Mouse (Mus musculus) testis, adult 2 months (tissue): ENCODE measurements at regions not wholly inside any gene's neighbourhood (a gene's known extent, or its start where the extent isn't known, plus 50 kb on each side); places are given as distances from the start of the nearest gene placed in this dataset.

Experiments
- H3K27ac ChIP-seq: fragments of 200-500 bp; 2 replicates; pipeline ENCODE4 v1.5.1; 2012; ENCODE audit warnings: low read depth, low read length; ENCODE audit not compliant: control insufficient read depth, insufficient read depth
- H3K27me3 ChIP-seq: fragments of 200-500 bp; 2 replicates; pipeline ENCODE4 v1.6.1; 2012; ENCODE audit warnings: mild to moderate bottlenecking, low read length, moderate library complexity; ENCODE audit not compliant: control insufficient read depth, insufficient read depth
- H3K36me3 ChIP-seq: fragments of 200-500 bp; 2 replicates; pipeline ENCODE4 v1.6.1; 2012; ENCODE audit warnings: mild to moderate bottlenecking, low read length; ENCODE audit not compliant: control insufficient read depth, insufficient read depth
- H3K4me1 ChIP-seq: fragments of 200-500 bp; 2 replicates; pipeline ENCODE4 v1.6.1; 2012; ENCODE audit warnings: low read length; ENCODE audit not compliant: control insufficient read depth, insufficient read depth
- H3K4me3 ChIP-seq: fragments of 200-500 bp; 2 replicates; pipeline ENCODE4 v1.5.1; 2012; ENCODE audit warnings: low read depth, mild to moderate bottlenecking, low read length, moderate library complexity, mixed read lengths; ENCODE audit not compliant: control insufficient read depth
- CTCF ChIP-seq: fragments of 200-500 bp; IDR thresholded peaks from 2 replicates; pipeline ENCODE4 v1.5.1; 2012; ENCODE audit warnings: low read depth, mild to moderate bottlenecking, inconsistent platforms, low read length, moderate library complexity; ENCODE audit not compliant: control insufficient read depth, insufficient read depth, insufficient replicate concordance
- POLR2A ChIP-seq: fragments of 200-500 bp; IDR thresholded peaks from 2 replicates; pipeline ENCODE4 v1.6.1; 2012; ENCODE audit warnings: low read depth, mild to moderate bottlenecking, inconsistent platforms, low read length, moderate library complexity; ENCODE audit not compliant: control insufficient read depth

DNA sequence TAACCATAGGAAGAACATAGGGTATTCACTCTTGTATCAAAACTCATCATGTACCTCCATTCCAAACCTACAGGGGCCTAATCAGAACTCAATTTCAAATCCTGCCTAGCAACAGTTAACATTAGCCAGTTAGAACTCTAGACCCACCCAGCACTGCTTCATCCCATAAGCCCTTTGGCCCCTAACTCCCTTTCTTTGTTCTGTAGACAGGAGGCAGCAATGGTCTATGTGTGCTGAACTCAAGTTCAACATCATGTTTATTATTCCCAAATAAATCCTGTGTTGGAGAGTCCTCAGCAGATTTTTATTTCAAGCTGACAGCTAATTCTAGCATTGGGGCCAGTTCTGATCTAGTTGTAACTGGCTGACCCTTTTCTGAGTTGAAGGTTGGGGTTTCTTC lies 112.2 kb downstream of the Ipo8 start:
- Histone ChIP-seq H3K27ac (no peak overlapping the region), H3K4me1 (no peaks in the 10 kb centered on the region), H3K36me3 (no peaks in the 10 kb centered on the region), H3K4me3 (no peak overlapping the region), H3K27me3 (no peaks in the 10 kb centered on the region)
- no peak for TF ChIP-seq CTCF

- no peak overlapping the region for H3K4me3 ChIP-seq
- H3K4me1 ChIP-seq: peaks cover 2% of the 10 kb centered on the region
- TF ChIP-seq POLR2A (no peak), CTCF (no peak)
- H3K27ac ChIP-seq: no peak overlapping the region
- no peaks in the 10 kb centered on the region for H3K36me3 ChIP-seq
- H3K27me3 ChIP-seq: no peaks in the 10 kb centered on the region
Observed at GRCm38 (mm10) chr6:148710406-148710805, 120.9 kb downstream of the Ipo8 start.

DNA sequence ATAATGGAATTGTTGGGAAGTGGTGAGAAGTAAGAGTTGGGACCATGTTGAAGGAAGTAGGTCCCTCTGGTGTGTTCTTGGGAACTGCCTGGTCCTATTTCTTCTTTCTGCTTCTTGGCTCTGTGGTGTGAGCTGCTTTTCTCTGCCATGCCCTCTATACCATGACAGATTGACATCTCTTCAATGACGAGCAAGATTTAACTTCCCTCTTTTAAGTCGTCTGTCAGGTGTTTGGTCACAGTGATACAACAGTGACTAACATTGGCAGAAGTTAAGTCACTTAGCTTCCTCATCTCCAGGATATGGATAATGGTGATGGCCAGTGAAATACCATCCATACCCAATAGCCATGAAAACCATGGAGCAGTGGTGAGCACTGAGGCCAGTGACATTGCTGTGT lies 122.9 kb downstream of the Ipo8 start:
- TF ChIP-seq CTCF (no peak), POLR2A (no peak)
- H3K36me3 ChIP-seq: no peaks in the 10 kb centered on the region
- no peak overlapping the region for H3K4me3 ChIP-seq
- peaks cover 2% of the 10 kb centered on the region for H3K4me1 ChIP-seq
- no peaks in the 10 kb centered on the region for H3K27me3 ChIP-seq
- H3K27ac ChIP-seq: no peak overlapping the region

- Histone ChIP-seq H3K27ac (no peak overlapping the region), H3K36me3 (no peaks in the 10 kb centered on the region), H3K4me3 (no peak overlapping the region), H3K27me3 (no peaks in the 10 kb centered on the region), H3K4me1 (no peaks in the 10 kb centered on the region)
- TF ChIP-seq CTCF (peak; percentile 32; the same call in 1 of the 2 replicates), POLR2A (no peak)
Observed at GRCm38 (mm10) chr6:148705711-148706110, 125.6 kb downstream of the Ipo8 start.

DNA sequence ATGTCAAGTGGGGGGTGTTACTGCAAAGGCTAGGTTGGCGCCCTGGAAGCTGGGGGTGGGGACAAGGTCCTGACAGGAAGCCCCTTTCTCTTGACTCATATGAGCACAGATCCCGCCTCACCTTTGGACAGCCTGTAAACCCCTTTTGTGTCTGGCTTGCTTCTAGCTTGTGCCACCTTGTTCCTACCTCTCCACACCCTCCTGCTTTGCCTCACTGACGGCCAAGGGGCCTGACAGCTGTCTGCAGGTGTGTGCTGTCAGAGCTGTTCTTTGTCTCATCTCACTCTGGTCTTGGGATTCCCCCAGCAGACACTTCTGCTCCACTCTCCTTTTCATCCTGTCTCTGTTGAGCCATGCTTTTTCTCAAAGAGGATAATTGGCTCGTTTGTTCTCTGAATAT lies 137.9 kb downstream of the Ipo8 start:
- Histone ChIP-seq H3K36me3 (no peaks in the 10 kb centered on the region), H3K27ac (no peak overlapping the region), H3K4me3 (no peak overlapping the region), H3K27me3 (no peaks in the 10 kb centered on the region), H3K4me1 (no peaks in the 10 kb centered on the region)
- TF ChIP-seq CTCF: no peak
- no peak for TF ChIP-seq POLR2A

DNA sequence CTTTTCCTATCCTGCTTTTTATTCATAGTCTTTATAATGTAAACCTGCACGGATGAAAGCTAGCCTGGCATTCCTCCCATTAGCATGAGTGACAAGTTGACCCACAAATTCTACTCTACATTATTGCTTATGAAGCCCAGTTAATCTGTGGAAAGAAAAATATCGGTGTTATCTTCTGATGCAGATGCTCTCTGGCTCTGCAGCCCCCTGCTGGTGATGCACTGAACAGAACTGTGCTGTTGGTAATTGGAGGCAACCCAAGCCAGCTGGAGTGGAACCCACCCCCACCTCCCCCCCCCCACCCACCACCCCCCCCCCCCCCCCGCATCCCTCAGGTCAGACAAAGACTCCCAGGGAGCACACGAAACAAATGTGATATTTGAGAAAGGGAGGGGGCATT lies 143.5 kb downstream of the Ipo8 start:
- no peaks in the 10 kb centered on the region for H3K4me1 ChIP-seq
- no peaks in the 10 kb centered on the region for H3K36me3 ChIP-seq
- TF ChIP-seq CTCF (peak; percentile 39; the same call in 1 of the 2 replicates), POLR2A (no peak)
- H3K27ac ChIP-seq: no peak overlapping the region
- no peak overlapping the region for H3K4me3 ChIP-seq
- no peaks in the 10 kb centered on the region for H3K27me3 ChIP-seq

GRCm38 (mm10) chr6:148660152-148660551 lies 171.1 kb downstream of the Ipo8 start:
- Histone ChIP-seq H3K36me3 (no peaks in the 10 kb centered on the region), H3K4me3 (no peak overlapping the region), H3K4me1 (peaks cover 2% of the 10 kb centered on the region; the same call in 1 of the 2 replicates), H3K27ac (no peak overlapping the region), H3K27me3 (no peaks in the 10 kb centered on the region)
- TF ChIP-seq POLR2A (no peak), CTCF (no peak)

DNA sequence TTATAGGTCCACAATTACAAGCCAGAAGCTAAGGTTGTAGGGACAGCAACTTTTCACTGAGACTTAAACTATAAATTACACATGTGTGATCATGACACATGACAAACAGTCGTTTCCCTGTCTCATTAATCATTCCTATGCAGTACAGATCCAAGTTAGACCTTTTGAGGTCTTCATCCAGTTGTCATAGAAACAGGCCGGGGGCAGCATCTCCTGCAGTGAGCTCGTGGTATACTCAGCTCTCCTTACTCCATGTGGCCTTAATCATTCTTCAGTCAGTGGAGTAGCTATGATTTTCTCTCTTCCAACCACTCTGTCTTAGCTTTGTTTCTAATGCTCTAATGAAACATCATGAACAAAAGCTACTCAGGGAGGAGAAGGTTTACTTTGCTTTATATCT lies 178.1 kb downstream of the Ipo8 start:
- no peaks in the 10 kb centered on the region for H3K36me3 ChIP-seq
- H3K4me3 ChIP-seq: no peak overlapping the region
- no peaks in the 10 kb centered on the region for H3K27me3 ChIP-seq
- no peak overlapping the region for H3K27ac ChIP-seq
- no peak for TF ChIP-seq POLR2A
- no peak for TF ChIP-seq CTCF
- H3K4me1 ChIP-seq: peaks cover 2% of the 10 kb centered on the region; the same call in 1 of the 2 replicates

GRCm38 (mm10) chr6:148652434-148652833 lies 178.8 kb downstream of the Ipo8 start:
- H3K27me3 ChIP-seq: no peaks in the 10 kb centered on the region
- no peaks in the 10 kb centered on the region for H3K4me1 ChIP-seq
- H3K27ac ChIP-seq: no peak overlapping the region
- no peaks in the 10 kb centered on the region for H3K36me3 ChIP-seq
- no peak overlapping the region for H3K4me3 ChIP-seq
- no peak for TF ChIP-seq CTCF
